Mouse (Mus musculus): ENCODE data around the gene Dedd.

DNA sequence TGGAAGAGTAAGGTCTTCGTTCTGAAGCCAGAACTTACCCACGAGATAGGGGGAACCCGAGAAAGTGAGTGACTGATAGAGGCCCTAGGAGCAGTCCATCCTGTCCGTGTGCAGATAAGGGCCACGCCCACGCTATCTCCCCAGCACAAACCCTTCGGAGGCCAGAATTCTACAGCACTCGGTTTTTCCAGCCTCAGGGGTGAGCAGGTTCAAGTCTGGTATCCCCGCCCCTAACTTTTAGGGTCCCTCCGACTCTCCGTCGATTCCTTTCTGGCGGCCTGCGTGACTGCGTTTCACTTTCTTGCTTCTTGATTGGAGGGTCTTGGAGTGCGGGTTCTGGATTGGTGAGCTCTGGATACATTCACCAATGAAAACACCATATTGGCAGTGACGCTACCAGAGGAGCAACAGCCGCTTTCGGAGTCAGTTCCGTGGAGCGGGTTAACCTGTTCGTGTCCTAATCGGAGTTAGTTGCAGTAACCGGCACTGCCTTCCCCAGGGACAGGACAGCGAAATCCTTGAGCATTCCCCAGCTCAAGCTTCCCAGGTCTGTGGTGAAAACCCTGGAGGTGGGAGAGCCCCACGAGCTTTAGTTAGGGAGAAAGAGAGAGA lies 47.9 kb upstream of the Dedd start, which contains the start of gene Ppox:
- TF ChIP-seq POLR2A (IDR thresholded peaks at IDR 0.05; ENCODE audit: low read depth, low read length) (peak; percentile 13; the same call in 1 of the 2 replicates), CTCF (IDR thresholded peaks at IDR 0.05; ENCODE audit: extremely low read depth, insufficient read length, insufficient replicate concordance, low read depth, low read length) (no peak)
